Mouse (Mus musculus): ENCODE measurements around the gene Ttc3.

The Ttc3 gene

GRCm38 (mm10) chr16:94507071-94507470, 136.7 kb downstream of the Ttc3 start:
- DNase-seq (ENCODE audit: low spot score) = no peak

DNA sequence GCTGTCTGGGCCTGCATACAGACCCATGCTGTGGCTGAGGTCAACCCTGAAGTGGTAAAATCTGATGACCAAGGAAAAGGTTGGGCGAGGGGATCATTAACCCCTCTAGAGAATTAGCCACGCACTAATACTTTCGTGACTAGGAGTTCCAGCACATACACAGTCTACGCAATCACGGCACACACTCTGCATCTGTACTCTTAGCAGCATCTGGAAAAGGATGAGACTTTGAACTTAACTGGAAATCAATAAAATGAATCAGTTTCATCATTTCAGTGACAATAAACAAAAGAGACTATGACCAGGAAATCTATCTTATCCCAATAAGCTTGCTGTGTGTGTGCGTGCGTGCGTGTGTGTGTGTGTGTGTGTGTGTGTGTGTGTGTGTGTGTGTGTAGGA, 138.4 kb downstream of the Ttc3 start:
- DNase-seq (ENCODE audit: low spot score) = no peak

DNA sequence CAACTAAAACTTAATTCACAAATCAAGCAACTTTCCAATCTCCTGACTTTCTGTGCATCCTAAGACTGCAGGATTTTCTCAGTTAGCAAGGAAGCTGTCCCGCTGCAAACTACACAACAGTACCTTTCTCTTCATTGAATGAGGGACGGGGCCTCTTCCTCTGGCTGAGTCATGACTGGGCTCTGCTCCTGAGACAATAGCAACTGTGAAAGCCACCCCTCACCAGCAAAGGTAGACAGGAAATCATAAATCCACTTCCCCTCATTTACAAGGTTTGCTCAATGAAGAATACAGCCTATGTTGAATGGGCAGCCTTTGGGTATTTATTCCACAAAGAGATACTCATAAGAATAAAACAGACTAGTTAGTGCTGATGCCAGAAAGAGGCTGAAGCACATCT, 139.6 kb downstream of the Ttc3 start:
- DNase-seq (ENCODE audit: low spot score) = no peak

- DNase-seq (ENCODE audit: low spot score) = no peak
Observed at GRCm38 (mm10) chr16:94517606-94518005, 147.2 kb downstream of the Ttc3 start.

Data from c-Kit-positive CD71-positive TER-119-positive erythroid progenitor cells, embryonic 14.5 days (primary cell).